9 mouse cellular contexts compared by ENCODE assay signal in genomic region chr13:23270321-23271101, GRCm38 (mm10). TPM values are rescaled to one million over a fixed set of nuclear protein-coding genes. Genes with fewer than 3 reads are reported as not detected.
DNase-seq lines count a peak whose midpoint lies in the region; TF ChIP-seq lines count a peak whose summit lies in the region.
"Had no signal": no experiment of that assay in that cellular context is flagged by ENCODE, and none has a peak within 500 bp of the region (broad histone marks: within the 10 kb centered on the region; RNA-seq: fewer than 3 reads in every experiment).

No protein-coding gene starts in this region.

- no peak overlapping the region for H3K4me3 ChIP-seq in myocyte

- H3K4me2 ChIP-seq in myocyte (ENCODE audit: low read depth): peak overlapping the region; percentile 36

- peak; percentile 27 to 33 for DNase-seq in cerebellum, postnatal 4 days (ENCODE audit: low spot score in 2 of 2)
- DNase-seq in cerebellum, adult 9-11 months: no peak
- DNase-seq in Muller cell, postnatal 12 days (ENCODE audit: inconsistent ontology term): peak; percentile 22
- DNase-seq in forelimb bud, embryonic 11.5 days (ENCODE audit: low read depth, low spot score): peak; percentile 68
- DNase-seq in left cerebral cortex, adult 8-10 months (ENCODE audit: low spot score in 2 of 2): peak; percentile 54 to 67
- DNase-seq in urinary bladder, postnatal 4 days (ENCODE audit: low spot score in 2 of 2): no peak
- DNase-seq in urinary bladder, postnatal 25 days (ENCODE audit: low spot score): no peak

- H3K36me3 ChIP-seq in myocyte (ENCODE audit: control insufficient read depth, insufficient read depth): no peaks in the 10 kb centered on the region

- TF ChIP-seq POLR2A in myocyte (IDR thresholded peaks at IDR 0.05; ENCODE audit: insufficient read length, low read depth): no peak

- H3K79me2 ChIP-seq in myocyte (ENCODE audit: control insufficient read depth, insufficient read depth): no peaks in the 10 kb centered on the region

- H3K27me3 ChIP-seq in myocyte (ENCODE audit: control insufficient read depth, insufficient read depth, insufficient read length): no peaks in the 10 kb centered on the region

- H3ac ChIP-seq in myocyte (ENCODE audit: control insufficient read depth, insufficient read length): no peak overlapping the region

TF ChIP-seq in myocyte, 11 proteins besides CTCF, POLR2A, EP300 and RAD21:
- TF ChIP-seq MYOD1 (IDR thresholded peaks at IDR 0.05; ENCODE audit: control insufficient read depth in 1 of 3, insufficient read length in 2 of 3, low read depth in 2 of 3) (no peak), TCF12 (IDR thresholded peaks at IDR 0.05; ENCODE audit: insufficient read depth, poor library complexity, severe bottlenecking) (no peak), USF1 (IDR thresholded peaks at IDR 0.05; ENCODE audit: low read depth) (no peak), MYOG (IDR thresholded peaks at IDR 0.05; ENCODE audit: control insufficient read depth in 1 of 3, insufficient read depth in 1 of 3, insufficient read length in 2 of 3, low read depth in 2 of 3) (no peak), E2F4 (IDR thresholded peaks at IDR 0.05; ENCODE audit: insufficient read depth) (no peak), MAX (IDR thresholded peaks at IDR 0.05; ENCODE audit: low read depth) (no peak), POLR2AphosphoS2 (IDR thresholded peaks at IDR 0.05; ENCODE audit: insufficient read length, low read depth) (no peak), SRF (IDR thresholded peaks at IDR 0.05; ENCODE audit: control insufficient read depth, insufficient read length, low read depth) (no peak), REST (IDR thresholded peaks at IDR 0.05; ENCODE audit: insufficient read depth, insufficient read length) (no peak), TCF3 (IDR thresholded peaks at IDR 0.05; ENCODE audit: insufficient read length, low read depth) (no peak), CEBPB (IDR thresholded peaks at IDR 0.05; ENCODE audit: insufficient read depth, poor library complexity, severe bottlenecking) (no peak)
TF ChIP-seq in myocyte: peak in this region for 0.

RNA-seq across cellular contexts. Expression of gene Vmn1r223, which starts 23.6 kb away (rescaled TPM):
- total RNA-seq in left cerebral cortex, adult 8-10 months (2022): not detected
- polyA plus RNA-seq in myocyte (2012; fragmentation: generic; extraction: Trizol): not detected
- polyA plus RNA-seq: macrophage had no signal

RNA-seq across cellular contexts. Expression of gene Vmn1r222, which starts 34.8 kb away (rescaled TPM):
- total RNA-seq in left cerebral cortex, adult 8-10 months (2022): not detected
- polyA plus RNA-seq in myocyte (2012; fragmentation: generic; extraction: Trizol): not detected
- polyA plus RNA-seq: macrophage had no signal

RNA-seq across cellular contexts. Expression of gene Vmn1r221, which starts 56.6 kb away (rescaled TPM):
- not detected for total RNA-seq in left cerebral cortex, adult 8-10 months (2022)
- not detected for polyA plus RNA-seq in myocyte (2012; fragmentation: generic; extraction: Trizol)
- polyA plus RNA-seq: macrophage had no signal

Comparison
In these comparisons a context has a peak if more than half of its experiments do, and no peak if none do; other contexts are left out.
1. DNase-seq: peak in cerebellum, postnatal 4 days (2 of 2), Muller cell, postnatal 12 days (single experiment), forelimb bud, embryonic 11.5 days (single experiment) and left cerebral cortex, adult 8-10 months (2 of 2); none in cerebellum, adult 9-11 months (single experiment), urinary bladder, postnatal 4 days (0 of 2) and urinary bladder, postnatal 25 days (single experiment).